Mouse (Mus musculus) cortical plate, adult 2 months (tissue): Measurements from ENCODE around the gene Rhod.

Source experiments
- CTCF ChIP-seq: fragments of 200-500 bp; IDR thresholded peaks from 2 replicates; pipeline ENCODE4 v1.5.1; 2011; ENCODE audit warnings: mild to moderate bottlenecking, control low read depth, low read length; ENCODE audit not compliant: insufficient read depth; ENCODE audit errors: extremely low read depth
- POLR2A ChIP-seq: fragments of 200-500 bp; IDR thresholded peaks from 2 replicates; pipeline ENCODE4 v1.6.1; 2011; ENCODE audit warnings: mild to moderate bottlenecking, low read length, control low read depth; ENCODE audit not compliant: insufficient read depth; ENCODE audit errors: extremely low read depth

DNA sequence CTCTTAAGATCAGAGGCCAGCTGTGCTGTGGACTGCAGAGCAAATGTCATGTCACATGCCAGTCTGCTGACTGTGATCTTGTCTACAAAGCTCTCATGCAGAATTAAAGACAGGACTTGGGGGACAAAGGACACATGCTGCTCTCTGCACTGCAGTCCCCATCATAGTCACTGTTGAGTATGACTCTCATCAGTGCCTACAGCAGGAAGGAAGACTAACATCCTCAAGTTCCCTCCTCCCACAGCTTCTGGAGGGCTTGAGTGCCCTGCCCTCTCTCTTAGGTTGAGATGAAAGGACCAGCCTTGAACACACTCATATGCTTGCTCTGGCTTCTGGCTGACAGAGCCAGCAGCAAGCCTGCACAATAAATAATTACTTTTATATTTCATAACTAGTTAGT, 21.5 kb downstream of the Rhod start:
- no peak for TF ChIP-seq POLR2A
- TF ChIP-seq CTCF = no peak
